16 mouse cellular contexts compared by ENCODE assay signal in genomic region chr6:95574867-95575266, GRCm38 (mm10).
A peak's percentile ranks its signal among the peaks of the same experiment; 100 is the strongest.
DNase-seq lines count a peak whose midpoint lies in the region; ATAC-seq lines count a peak whose summit lies in the region.
"Had no signal": no experiment of that assay in that cellular context is flagged by ENCODE, and none has a peak within 500 bp of the region (broad histone marks: within the 10 kb centered on the region; RNA-seq: fewer than 3 reads in every experiment).

No protein-coding gene starts in this region.

- peak; percentile 43; the same call in 1 of the 2 replicates for ATAC-seq in hindbrain, embryonic 12.5 days (ENCODE audit: low FRiP score)
- no peak for ATAC-seq in hindbrain, embryonic 16.5 days
- peak; percentile 47; the same call in 1 of the 2 replicates for ATAC-seq in embryonic facial prominence, embryonic 12.5 days (ENCODE audit: insufficient number of reproducible peaks, insufficient read depth, low FRiP score, low TSS enrichment)
- ATAC-seq in limb, embryonic 12.5 days (ENCODE audit: insufficient number of reproducible peaks, insufficient read depth, low FRiP score, low TSS enrichment, low read depth): no peak
- ATAC-seq in CD4-positive, CD25-positive, alpha-beta regulatory T cell, adult 4 months: no peak
- ATAC-seq: activated CD4-positive, CD25-positive, alpha-beta regulatory T cell, adult 4 months had no signal

- peak; percentile 60 for DNase-seq in R1 (ENCODE audit: low read depth, low spot score)
- DNase-seq in adrenal gland, postnatal 10 days: no peak
- DNase-seq in heart, adult 9 months (ENCODE audit: low spot score in 2 of 2): no peak
- DNase-seq: cerebellum, postnatal 25 days; gastrocnemius, postnatal 10 days; kidney, adult 9 months; lung, adult 2 months; thymus, adult 2 months had no signal

- no peak overlapping the region for H3K27ac ChIP-seq in hindbrain, embryonic 12.5 days
- no peak overlapping the region for H3K27ac ChIP-seq in hindbrain, embryonic 16.5 days (ENCODE audit: low read depth, low read length)
- H3K27ac ChIP-seq in embryonic facial prominence, embryonic 12.5 days: no peak overlapping the region
- H3K27ac ChIP-seq in limb, embryonic 12.5 days: 0 out of 2 replicates have a peak overlapping the region, but pooled peaks have one; percentile 35
- H3K27ac ChIP-seq: limb, embryonic 13.5 days had no signal

- peaks cover 26% of the 10 kb centered on the region for H3K4me1 ChIP-seq in hindbrain, embryonic 12.5 days
- no peaks in the 10 kb centered on the region; the same call in none of the 2 replicates for H3K4me1 ChIP-seq in hindbrain, embryonic 16.5 days (ENCODE audit: control insufficient read depth, insufficient read depth, low read depth, low read length)
- H3K4me1 ChIP-seq in embryonic facial prominence, embryonic 12.5 days: peaks cover 14% of the 10 kb centered on the region
- peaks cover 23% of the 10 kb centered on the region for H3K4me1 ChIP-seq in limb, embryonic 12.5 days (replicated peaks)

- H3K4me2 ChIP-seq in hindbrain, embryonic 12.5 days (replicated peaks): no peak overlapping the region
- H3K4me2 ChIP-seq in hindbrain, embryonic 16.5 days (ENCODE audit: low read length): no peak overlapping the region
- no peak overlapping the region for H3K4me2 ChIP-seq in embryonic facial prominence, embryonic 12.5 days (replicated peaks)
- no peak overlapping the region for H3K4me2 ChIP-seq in limb, embryonic 12.5 days
- H3K4me2 ChIP-seq: limb, embryonic 13.5 days had no signal

- no peak overlapping the region for H3K9ac ChIP-seq in hindbrain, embryonic 12.5 days
- H3K9ac ChIP-seq in hindbrain, embryonic 16.5 days (ENCODE audit: low read depth, low read length): no peak overlapping the region
- no peak overlapping the region for H3K9ac ChIP-seq in embryonic facial prominence, embryonic 12.5 days
- no peak overlapping the region for H3K9ac ChIP-seq in limb, embryonic 12.5 days (replicated peaks)
- H3K9ac ChIP-seq: limb, embryonic 13.5 days had no signal

- H3K9me3 ChIP-seq in hindbrain, embryonic 12.5 days (replicated peaks): no peaks in the 10 kb centered on the region
- no peaks in the 10 kb centered on the region for H3K9me3 ChIP-seq in hindbrain, embryonic 16.5 days (ENCODE audit: control insufficient read depth, low read length)
- H3K9me3 ChIP-seq in embryonic facial prominence, embryonic 12.5 days: no peaks in the 10 kb centered on the region
- no peaks in the 10 kb centered on the region for H3K9me3 ChIP-seq in limb, embryonic 12.5 days
- H3K9me3 ChIP-seq: G1E; limb, embryonic 13.5 days had no signal

- no peak overlapping the region for H3K4me3 ChIP-seq in hindbrain, embryonic 12.5 days
- no peak overlapping the region for H3K4me3 ChIP-seq in hindbrain, embryonic 16.5 days (ENCODE audit: low read length)
- no peak overlapping the region for H3K4me3 ChIP-seq in embryonic facial prominence, embryonic 12.5 days
- no peak overlapping the region for H3K4me3 ChIP-seq in limb, embryonic 12.5 days (replicated peaks)
- H3K4me3 ChIP-seq: limb, embryonic 13.5 days had no signal

- 9% methylated on average over 3 of the region's 3 CpGs for WGBS in hindbrain, embryonic 12.5 days
- WGBS in hindbrain, embryonic 16.5 days: 24% methylated on average over 3 of the region's 3 CpGs
- 18% methylated on average over 3 of the region's 3 CpGs for WGBS in embryonic facial prominence, embryonic 12.5 days
- WGBS in limb, embryonic 12.5 days: 22% methylated on average over 3 of the region's 3 CpGs

- no peaks in the 10 kb centered on the region for H3K27me3 ChIP-seq in hindbrain, embryonic 12.5 days
- no peaks in the 10 kb centered on the region for H3K27me3 ChIP-seq in hindbrain, embryonic 16.5 days (replicated peaks; ENCODE audit: control insufficient read depth, insufficient read depth, low read length)
- no peaks in the 10 kb centered on the region for H3K27me3 ChIP-seq in embryonic facial prominence, embryonic 12.5 days
- no peaks in the 10 kb centered on the region for H3K27me3 ChIP-seq in limb, embryonic 12.5 days
- H3K27me3 ChIP-seq: limb, embryonic 13.5 days had no signal

- no peaks in the 10 kb centered on the region for H3K36me3 ChIP-seq in hindbrain, embryonic 12.5 days
- no peaks in the 10 kb centered on the region for H3K36me3 ChIP-seq in hindbrain, embryonic 16.5 days (ENCODE audit: control insufficient read depth, insufficient read depth, low read length)
- peaks cover 2% of the 10 kb centered on the region; the same call in 1 of the 2 replicates for H3K36me3 ChIP-seq in embryonic facial prominence, embryonic 12.5 days
- H3K36me3 ChIP-seq in limb, embryonic 12.5 days: no peaks in the 10 kb centered on the region

Comparison
In these comparisons a context has a peak if more than half of its experiments do, and no peak if none do; other contexts are left out.
1. ATAC-seq: peak in hindbrain, embryonic 12.5 days (single experiment) and embryonic facial prominence, embryonic 12.5 days (single experiment); none in hindbrain, embryonic 16.5 days (single experiment), limb, embryonic 12.5 days (single experiment) and CD4-positive, CD25-positive, alpha-beta regulatory T cell, adult 4 months (single experiment).